Mouse (Mus musculus) A20 (cell line): ENCODE measurements around the gene Suz12.
A peak's percentile ranks its signal among the peaks of the same experiment; 100 is the strongest.
"Not testable (repeated sequence)": the region's sequence is repeated elsewhere in the genome, so short reads cannot be mapped to it uniquely, and the experiment has no call there.

Experiments used
- DNase-seq: peaks from one replicate; pipeline ENCODE4 v3.0.0-alpha.2; 2011; ENCODE audit warnings: low read depth, low spot score

Suz12 gene

DNA sequence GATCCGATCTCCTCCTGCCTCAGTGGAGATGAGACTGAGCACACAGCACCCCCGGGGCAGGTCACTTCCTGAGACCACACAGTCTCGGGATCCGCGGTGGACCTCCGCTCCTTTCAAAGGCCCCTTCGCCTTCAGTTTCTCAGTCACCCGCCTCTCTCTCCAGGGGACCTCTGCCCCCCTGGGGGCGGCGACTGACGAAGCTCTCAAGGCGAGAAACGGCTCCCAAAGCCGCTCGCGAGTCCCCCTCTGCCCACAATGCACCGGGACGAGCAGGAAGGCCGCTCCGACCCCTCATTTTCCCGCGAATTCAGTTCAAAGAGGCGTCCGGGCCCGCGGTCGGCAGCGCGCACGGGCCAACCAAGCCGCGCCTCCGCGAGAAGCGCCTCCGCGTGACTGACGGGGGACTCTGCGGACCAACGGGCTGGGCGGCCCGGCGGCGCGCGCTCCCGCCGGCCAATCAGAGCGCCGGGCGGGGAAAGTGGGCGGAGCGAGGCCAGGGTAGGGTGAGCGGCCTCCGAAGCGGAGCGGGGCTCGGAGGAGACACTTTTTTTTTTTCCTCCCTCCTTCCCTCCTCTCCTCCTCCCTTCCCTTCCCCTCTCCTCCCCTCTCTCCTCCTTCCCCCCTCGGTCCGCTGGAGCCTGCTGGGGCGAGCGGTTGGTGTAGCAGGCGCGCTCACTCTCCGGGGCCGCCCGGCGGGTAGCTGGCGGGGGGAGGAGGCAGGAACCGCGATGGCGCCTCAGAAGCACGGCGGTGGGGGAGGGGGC lies at the start of gene Suz12:
TSS of gene Suz12 (plus strand) at position 515 of the 764 bp plus-strand sequence.
- peak; percentile 98 for DNase-seq

DNA sequence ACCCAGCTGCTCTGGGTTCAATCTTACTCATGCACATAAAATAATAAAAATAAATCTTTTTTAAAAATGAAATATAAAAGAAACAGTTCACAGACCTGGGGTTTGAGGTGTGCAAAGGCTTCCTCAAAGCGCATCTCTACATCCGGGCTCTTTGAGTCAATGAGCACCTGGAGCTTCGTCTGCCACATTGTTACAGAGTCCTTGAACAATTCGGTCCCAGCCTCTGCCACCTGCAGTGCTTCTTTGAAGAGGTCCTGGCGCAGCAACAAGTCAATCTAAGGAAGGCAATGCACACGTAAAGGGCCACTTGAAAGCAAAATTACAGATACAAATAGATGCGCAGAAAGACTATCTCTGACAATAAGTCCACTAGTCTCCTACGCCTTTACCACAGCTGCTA lies 49.8 kb upstream of the Suz12 start:
- no peak for DNase-seq

DNA sequence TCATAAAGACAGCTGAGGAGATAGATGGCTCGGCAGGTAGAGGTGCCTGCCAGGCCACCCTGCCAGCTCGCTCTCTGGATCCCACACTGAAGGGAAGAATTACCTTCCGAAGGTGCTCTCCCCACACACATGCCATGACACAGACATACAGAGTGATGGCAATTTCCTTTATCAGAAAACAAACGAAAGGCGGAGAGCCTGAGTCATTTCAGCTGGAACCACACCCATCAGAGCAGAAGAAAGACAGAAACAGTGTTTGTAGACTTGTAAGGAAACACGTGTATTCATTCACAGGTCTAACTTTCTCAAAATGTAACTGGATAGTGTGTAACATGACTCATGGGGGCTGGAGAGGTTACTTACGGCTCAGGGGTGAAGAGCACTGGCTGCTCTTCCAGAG lies 49.3 kb upstream of the Suz12 start:
- no peak for DNase-seq

DNA sequence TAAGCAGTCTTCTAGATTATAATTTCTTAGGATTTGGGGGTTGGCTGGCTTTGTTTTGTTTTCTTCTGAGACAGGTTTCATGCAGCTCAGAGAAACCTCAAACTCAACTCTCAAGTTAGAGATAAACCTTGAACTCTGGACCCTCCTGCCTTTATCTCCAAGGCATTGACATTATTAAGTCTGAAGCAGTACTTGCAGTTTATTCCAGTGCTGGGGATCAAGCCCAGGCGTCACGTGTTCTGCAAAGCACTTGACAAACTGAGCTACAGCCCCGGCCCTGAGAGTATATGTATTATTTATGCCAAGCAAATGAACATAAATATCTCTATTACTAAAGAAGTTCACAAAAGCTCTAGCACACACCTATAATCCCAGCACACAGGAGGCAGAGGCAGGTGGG lies 45.6 kb upstream of the Suz12 start:
- DNase-seq, result no peak

DNA sequence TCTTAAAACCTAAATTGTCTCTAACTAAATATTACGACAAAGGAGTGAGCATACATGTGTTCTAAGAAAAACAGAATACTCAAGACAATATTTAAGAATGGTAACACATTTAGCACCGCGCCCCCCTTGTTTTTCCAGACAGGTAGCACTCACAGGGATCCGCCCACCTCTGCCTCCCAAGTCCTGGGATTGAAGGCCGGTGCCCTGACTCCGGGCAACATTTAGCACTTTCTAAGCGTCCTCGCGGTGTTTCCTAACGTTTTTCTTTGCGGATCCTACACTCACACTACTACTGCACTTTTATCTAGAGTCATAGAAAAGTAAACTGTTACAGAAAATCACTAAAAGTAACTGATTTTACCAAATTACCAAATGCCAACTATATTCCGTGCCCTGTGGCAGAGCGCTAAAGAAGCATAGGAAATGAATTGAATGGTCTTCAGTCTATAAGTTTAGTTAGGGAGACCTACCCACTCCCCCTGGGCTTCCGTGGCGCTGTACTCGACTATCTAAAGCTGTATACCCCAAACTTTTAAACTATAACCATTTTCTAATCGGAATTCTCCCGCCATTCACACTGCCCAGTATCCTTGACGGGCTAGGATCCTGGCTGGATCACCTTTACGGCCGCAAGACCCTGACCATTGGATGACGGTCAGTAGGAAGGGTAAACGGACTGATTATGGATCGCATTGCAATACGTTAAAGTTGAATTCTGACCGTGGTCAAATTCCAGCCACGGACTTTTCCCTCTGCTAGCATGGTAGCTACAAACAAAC lies 31.4 kb upstream of the Suz12 start:
- peak; percentile 36 for DNase-seq

DNA sequence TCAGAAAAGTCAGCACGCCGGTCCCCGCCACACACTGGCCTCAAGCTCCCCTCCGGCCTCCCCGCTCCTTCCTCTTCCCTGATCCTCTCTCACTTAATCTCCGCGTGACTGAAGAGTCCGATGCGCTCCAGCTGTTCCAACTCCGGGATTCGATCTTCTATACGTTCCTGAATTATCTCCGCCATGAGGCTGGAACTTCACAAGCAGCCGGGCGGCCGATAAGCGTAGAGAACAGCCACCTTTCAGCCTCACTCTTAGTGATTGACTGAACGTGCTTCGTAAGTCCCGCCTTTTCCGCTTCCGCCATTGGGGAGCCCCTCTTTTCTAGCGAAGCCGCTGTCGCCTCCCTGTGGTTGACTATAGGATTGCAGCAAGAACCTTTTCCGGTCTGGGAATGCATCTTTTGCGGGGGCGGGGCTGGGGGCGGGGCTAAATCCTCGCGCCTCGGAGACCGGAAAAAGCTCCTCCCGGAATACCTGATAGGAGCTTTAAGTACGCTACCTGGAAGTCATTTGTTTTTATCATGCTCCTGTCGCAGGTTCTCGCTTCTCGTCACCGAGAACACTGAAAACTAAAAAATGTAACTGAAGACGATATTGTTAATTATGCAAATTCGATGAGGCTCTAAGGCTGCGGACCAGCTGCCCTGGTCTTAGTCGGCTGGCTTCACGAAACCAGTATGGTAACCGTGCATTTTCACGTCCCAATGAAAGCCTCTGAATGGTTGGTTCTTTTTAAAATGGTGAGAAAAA lies 30.6 kb upstream of the Suz12 start, which contains the start of gene Utp6:
TSS of gene Utp6 (minus strand) at position 266 of the 752 bp plus-strand sequence.
- peak; percentile 99 for DNase-seq

DNA sequence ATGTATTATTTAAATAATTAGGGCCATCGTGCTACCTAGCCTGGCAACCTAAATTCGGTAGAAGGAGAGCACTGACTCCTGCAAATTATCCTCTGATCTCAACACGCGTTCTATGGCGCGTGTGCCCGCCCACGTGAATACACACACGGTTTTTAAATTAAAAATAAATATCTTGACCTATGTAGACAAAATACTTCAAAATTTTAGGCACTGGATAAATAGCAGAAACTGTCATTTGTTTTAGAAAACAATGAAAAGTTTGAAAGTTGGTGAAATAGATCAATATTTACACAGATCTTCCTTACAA lies 30.1 kb upstream of the Suz12 start:
- no peak for DNase-seq

DNA sequence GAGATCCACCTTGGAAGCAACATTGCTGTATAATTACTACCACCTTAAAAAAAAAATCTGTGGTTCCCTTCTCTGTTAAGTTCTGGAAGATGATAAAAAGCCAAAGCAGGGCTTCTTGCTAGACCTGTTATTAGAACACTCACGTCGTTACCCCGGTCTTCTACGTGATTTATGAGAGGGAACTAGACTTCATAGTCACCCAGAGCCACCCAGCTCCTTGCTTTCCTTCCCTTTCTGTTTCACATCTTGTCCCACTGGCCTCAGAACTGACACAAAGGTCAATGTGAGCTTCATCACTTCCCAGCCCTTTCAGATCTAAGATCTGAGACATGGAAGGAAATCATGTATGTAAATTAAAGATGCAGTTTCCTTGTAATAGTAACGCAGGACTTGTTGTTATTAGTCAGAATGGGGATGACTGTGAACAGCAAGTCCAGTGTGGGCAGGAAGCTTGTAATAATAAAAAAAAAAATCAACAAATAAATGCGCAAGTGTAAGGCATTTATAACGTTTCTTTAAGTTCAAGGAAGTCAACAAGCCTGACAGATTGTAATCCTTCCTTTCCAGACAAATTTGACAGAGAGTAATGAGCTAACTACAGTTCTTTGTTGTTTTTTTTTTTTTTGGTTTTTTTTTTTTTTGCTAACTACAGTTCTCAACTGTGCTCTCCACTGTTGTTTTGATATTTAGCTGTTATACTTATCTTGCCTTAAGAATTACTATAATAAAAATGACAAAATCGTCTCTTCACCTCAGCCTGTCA lies 29.5 kb upstream of the Suz12 start:
- peak; percentile 86 for DNase-seq

DNA sequence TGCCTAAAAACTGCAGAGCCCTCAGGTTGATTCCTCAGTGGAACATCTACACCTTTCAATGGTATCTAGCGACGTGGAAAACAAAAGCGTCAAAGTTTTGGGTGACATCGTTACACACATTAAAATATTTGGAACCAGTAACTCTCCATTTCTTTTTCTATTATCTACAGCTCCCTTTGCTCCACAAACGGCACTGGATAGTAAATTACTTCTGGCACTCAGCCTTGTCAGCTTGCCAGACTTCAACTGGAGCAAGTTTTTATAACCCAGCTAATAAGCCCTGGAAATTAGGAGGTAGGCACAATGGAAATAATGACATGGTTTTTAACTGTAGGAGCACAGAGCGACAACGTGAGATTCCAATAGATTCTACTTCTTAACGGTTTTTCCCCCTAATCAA lies 27.0 kb upstream of the Suz12 start:
- DNase-seq, result no peak

DNA sequence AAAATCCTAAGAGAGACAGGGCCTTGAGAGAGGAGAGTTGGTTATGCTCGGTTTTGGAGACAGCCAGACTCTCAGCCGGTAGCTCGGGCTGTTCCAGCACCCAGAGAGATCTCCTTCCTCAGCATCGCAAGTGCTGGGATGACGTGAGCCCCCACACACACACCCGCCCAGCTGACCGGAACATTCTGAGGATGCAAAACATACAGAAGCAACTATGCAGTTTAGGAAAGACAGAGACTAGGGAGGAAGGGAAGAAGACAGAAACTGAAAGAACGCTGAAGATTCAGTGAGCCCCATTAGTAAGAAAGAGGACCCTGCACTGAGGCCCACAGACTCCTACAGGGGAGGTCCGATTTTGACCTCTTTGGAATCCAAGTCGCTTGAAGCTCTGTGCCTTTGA lies 25.2 kb upstream of the Suz12 start:
- peak; percentile 63 for DNase-seq

DNA sequence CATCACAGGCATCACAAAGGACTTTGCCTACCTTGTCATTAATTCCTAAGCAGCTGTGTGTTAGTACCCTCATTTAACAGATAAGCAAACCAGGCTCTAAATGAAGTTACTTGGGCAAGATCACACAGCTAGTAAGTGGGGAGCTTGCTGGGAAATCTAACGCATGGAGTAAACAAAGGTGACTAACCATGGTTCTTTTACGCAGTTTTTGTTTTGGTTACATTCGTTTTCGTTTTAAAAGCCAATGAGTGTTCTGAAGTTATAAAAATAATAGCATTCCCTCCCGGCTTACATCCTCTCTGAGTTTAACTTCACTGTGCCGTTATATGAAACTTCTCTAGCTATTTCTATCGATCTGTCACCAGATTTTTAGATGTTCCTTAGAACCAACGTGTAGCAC lies 19.8 kb upstream of the Suz12 start:
- peak; percentile 62 for DNase-seq

DNA sequence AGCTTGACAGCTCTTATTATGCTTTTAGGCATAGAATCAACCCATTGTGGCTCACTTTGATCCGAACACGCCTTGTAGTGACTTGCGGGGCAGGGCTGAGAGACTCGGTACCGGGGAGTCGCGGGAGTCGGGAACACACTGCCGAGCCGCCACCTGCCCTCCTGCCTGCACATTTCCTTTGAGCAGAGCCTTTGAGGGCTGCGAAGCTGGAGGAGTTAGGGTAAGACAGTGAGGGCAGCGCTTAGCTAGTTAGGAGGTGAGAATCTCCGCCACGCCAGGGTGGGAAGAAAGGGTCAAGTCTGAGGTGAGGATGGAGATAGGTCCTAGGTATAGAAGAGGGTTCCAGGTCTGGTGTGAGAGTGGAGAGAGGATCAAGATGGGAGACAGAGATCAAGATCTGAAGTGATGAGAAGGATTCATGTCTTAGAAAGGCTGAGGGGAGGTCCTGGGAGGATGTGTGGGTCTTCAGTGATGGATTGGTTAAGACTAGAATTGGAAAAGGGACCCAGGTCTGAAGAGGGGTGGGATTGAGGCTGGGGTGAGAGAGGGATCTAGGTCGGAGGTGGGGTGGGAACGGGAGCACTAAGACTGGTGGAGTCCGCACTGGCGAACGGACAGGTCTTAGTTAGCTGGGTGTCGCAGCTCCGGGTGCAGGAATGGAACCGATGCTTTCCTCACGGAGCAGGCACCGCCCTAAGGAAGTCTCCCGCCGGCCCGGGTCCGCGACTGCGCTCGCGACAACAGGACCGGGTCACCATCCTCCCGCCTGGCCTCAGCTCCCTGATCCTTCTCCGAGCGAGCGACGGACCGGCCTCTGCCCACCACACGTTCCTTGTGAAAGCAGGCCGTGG lies 19.1 kb upstream of the Suz12 start:
- DNase-seq, result peak; percentile 60

DNA sequence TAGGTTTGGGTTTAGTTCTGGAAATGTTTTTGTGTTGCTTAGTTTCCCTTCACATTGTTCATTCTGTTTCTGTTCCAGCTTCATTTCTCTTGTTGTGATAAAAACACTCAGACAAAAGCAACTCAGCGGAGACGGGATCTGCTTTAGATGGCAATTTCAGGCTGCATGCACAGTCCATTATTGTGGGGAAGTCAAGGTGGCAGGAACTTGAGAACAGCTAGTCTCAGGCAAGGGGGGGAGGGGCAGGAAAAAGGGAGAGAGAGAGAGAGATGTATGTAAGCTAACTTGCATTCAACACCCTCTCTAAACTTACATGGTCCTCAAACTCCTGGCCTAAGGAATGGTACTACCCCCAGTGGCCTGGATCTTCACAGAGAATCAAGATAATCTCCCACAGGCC lies 17.5 kb upstream of the Suz12 start:
- no peak for DNase-seq

DNA sequence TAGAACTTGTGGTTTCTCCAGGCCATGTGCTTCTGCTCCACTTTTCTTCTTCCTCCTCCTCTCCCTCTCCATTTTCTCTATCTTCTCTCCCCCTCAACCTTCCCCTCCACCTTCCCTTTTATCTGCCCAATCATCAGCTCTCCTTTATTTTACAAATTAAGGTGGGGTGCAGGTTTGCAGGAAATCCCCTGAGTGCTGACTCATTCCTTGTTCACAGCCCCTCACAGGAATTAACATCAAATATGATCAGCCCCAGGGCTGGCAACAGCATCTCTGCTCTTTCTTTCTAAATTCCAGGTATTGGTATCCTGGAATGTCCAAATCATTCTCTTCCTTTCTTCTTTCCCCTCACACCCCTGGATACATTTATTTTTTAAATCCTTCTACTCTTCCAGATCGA lies 16.7 kb upstream of the Suz12 start:
- no peak for DNase-seq

DNA sequence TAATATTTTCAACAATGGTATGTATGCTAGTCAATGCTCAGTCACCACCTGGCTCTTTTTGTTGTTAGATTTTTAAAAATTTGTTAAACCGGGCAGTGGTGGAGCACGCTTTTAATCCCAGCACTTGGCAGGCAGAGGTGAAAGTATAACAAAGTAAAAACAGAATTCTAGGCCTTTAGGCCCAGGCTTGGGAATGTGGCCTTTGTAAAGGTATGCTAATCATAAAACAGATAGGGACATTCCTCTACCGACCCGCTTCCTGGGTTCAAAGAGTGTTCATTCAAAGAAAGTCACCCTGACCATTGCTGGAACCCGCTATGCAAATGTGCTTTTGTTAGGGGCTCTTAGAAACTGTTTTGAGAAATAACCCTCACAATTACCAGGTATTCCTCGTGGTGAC lies 16.3 kb upstream of the Suz12 start:
- not testable (repeated sequence) for DNase-seq

DNA sequence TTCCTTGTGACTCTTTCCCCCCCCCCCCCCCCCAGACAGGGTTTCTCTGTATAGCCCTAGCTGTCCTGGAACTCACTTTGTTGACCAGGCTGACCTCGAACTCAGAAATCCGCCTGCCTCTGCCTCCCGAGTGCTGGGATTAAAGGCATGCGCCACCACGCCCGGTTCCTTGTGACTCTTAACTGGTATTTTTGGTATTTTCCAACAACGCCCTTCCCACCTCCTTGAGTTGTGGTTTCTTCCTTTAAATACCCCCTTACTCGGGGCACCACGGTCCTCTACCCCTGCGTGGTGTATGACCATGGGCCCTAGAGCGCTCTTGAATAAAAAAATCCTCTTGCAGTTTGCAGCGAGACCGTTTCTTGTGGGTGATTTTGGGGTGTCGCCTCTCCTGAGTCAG lies 15.8 kb upstream of the Suz12 start:
- not testable (repeated sequence) for DNase-seq

DNA sequence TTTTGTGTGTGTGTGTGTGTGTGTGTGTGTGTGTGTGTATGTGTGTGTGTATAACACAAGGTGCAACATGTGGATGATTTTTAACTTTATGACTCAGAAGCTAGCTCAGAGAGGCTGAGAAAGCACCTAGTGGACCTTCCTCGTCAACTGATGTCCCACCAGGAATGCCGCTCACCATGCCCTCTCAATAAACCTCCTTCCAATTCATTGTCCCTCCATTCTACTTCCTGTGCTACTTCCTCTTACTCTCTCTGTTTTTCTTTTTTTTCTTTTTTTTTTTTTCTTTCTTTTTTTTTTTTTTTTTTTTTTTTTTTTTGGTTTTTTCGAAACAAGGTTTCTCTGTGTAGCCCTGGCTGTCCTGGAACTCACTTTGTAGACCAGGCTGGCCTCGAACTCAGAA lies 15.2 kb upstream of the Suz12 start:
- DNase-seq, result not testable (repeated sequence)

DNA sequence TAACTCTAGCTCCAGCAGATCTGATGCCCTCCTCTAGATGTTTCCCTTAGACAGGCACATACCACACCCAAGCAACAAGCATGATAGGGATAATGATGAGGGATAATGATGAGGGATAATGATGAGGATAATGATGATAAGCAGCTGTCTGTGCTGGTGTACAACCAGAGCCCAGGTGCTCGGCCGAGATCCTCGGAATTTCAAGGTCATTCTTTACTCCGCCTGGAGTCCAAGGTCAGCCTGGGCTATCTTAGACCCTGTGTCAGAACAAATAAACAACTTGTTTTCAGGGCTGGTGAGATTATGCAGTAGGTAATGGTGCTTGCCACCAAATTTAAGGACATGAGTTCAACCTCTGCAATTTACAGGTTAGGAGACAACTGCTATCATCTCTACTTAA lies 6.0 kb upstream of the Suz12 start:
- DNase-seq, result no peak

DNA sequence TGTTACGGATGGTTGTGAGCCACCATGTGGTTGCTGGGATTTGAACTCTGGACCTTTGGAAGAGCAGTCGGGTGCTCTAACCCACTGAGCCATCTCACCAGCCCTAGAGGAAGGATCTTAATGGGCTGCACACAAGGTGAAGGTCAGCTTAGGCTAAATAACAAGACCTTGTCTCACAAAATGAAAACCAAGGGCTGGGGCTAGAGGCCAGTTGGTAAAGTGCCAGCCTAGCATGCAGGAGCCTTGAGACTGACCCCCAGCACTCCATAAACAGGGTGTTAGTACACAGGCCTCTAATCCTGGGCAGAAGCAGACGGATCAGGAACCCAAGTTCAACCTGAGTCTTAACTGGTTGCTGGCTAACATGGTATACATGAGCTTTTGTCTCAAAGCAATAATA lies 5.0 kb upstream of the Suz12 start:
- DNase-seq, result no peak

DNA sequence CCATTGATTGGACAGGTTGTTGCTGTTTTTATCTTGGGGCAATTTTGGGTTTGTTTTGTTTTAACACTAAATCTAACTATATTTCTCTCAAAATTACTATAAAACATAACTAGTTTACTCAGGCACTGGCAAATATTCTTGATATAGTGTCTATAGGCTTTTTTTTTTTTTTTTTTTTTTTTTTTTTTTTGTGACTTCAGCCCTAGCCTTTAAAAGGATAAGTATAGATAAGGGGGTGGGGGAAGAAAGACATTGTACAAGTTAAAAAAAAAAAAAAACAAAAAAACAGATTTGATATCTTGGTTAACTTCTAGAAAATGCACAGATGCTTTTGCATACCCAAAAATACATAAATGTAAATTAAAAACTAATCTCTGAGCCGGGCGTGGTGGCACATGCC lies 2.8 kb upstream of the Suz12 start:
- no peak for DNase-seq

DNA sequence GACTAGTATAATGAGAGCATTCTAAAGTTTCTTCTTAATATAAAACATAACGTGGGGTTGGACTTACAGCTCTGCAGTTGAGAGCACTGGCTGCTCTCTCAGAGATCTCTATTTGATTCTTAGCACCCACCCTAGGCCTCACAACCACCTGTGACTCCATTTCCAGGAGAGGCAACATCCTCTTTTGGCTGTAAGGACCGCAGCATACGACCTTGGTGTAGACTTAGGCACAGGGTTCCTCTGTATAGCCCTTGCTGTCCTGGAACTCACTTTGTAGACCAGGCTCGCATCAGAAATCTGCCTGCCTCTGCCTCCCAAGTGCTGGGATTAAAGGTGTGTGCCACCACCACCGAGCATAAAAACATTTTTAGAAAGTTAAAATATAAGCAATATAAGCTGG lies 1.3 kb upstream of the Suz12 start:
- peak; percentile 56 for DNase-seq
